Comparison of ENCODE assay signal across 8 mouse cellular contexts in genomic region chr11:84880971-84881370, GRCm38 (mm10). TPM values are rescaled to one million over a fixed set of nuclear protein-coding genes. Genes with fewer than 3 reads are reported as not detected.
DNase-seq lines count a peak whose midpoint lies in the region; ATAC-seq and TF ChIP-seq lines count a peak whose summit lies in the region.

No protein-coding gene starts in this region.

- peak overlapping the region; percentile 90 for H3ac ChIP-seq in C2C12 (ENCODE audit: control insufficient read depth, insufficient read length, low read depth)

- no peaks in the 10 kb centered on the region for H3K27me3 ChIP-seq in heart, embryonic 10.5 days (ENCODE audit: insufficient read depth, poor library complexity, severe bottlenecking)
- no peaks in the 10 kb centered on the region for H3K27me3 ChIP-seq in C2C12 (ENCODE audit: control insufficient read depth, insufficient read depth, insufficient read length)
- H3K27me3 ChIP-seq in forebrain, embryonic 10.5 days (ENCODE audit: poor library complexity, severe bottlenecking): no peaks in the 10 kb centered on the region
- no peaks in the 10 kb centered on the region for H3K27me3 ChIP-seq in liver, embryonic 13.5 days

- H3K4me1 ChIP-seq in heart, embryonic 10.5 days: peaks cover 19% of the 10 kb centered on the region
- peaks cover 33% of the 10 kb centered on the region for H3K4me1 ChIP-seq in forebrain, embryonic 10.5 days
- peaks cover 44% of the 10 kb centered on the region for H3K4me1 ChIP-seq in liver, embryonic 13.5 days (replicated peaks)

- peaks cover 49% of the 10 kb centered on the region for H3K36me3 ChIP-seq in heart, embryonic 10.5 days
- peaks cover 62% of the 10 kb centered on the region for H3K36me3 ChIP-seq in C2C12 (ENCODE audit: control insufficient read depth, insufficient read depth)
- peaks cover 67% of the 10 kb centered on the region for H3K36me3 ChIP-seq in forebrain, embryonic 10.5 days (replicated peaks)
- peaks cover 48% of the 10 kb centered on the region for H3K36me3 ChIP-seq in liver, embryonic 13.5 days

- peaks cover 55% of the 10 kb centered on the region for H3K79me2 ChIP-seq in C2C12 (ENCODE audit: control insufficient read depth, insufficient read depth)

- no peak for TF ChIP-seq CTCF in C2C12 (IDR thresholded peaks at IDR 0.05; ENCODE audit: control insufficient read depth, insufficient read depth, insufficient read length)

- peaks cover 23% of the 10 kb centered on the region for H3K79me3 ChIP-seq in C2C12 (ENCODE audit: low read depth)

- peak overlapping the region; percentile 90 for H3K9ac ChIP-seq in liver, embryonic 13.5 days

- H3K9me3 ChIP-seq in heart, embryonic 10.5 days: no peaks in the 10 kb centered on the region
- no peaks in the 10 kb centered on the region for H3K9me3 ChIP-seq in forebrain, embryonic 10.5 days
- H3K9me3 ChIP-seq in liver, embryonic 13.5 days (replicated peaks): no peaks in the 10 kb centered on the region

- H3K27ac ChIP-seq in heart, embryonic 10.5 days: peak overlapping the region; percentile 97
- peak overlapping the region; percentile 97 for H3K27ac ChIP-seq in forebrain, embryonic 10.5 days
- peak overlapping the region; percentile 91 for H3K27ac ChIP-seq in liver, embryonic 13.5 days

- no peak for DNase-seq in heart, embryonic 10.5 days (ENCODE audit: low spot score)
- no peak for DNase-seq in heart, adult 8-10 months (ENCODE audit: low spot score)
- DNase-seq in forebrain, embryonic 10.5 days (ENCODE audit: extremely low spot score, low spot score): no peak
- DNase-seq in liver, embryonic 13.5 days: no peak
- DNase-seq in frontal cortex, adult 2 months (ENCODE audit: extremely low spot score in 1 of 2, low spot score in 1 of 2): no peak
- no peak for DNase-seq in thymus, postnatal 10 days (ENCODE audit: low spot score in 2 of 2)
- no peak for DNase-seq in right cerebral cortex, postnatal 4 days

- 59% methylated on average over 9 of the region's 9 CpGs for WGBS in heart, embryonic 10.5 days
- 63% methylated on average over 9 of the region's 9 CpGs for WGBS in forebrain, embryonic 10.5 days
- 46% methylated on average over 9 of the region's 9 CpGs for WGBS in liver, embryonic 13.5 days (ENCODE audit: insufficient replicate concordance)

- H3K4me2 ChIP-seq in liver, embryonic 13.5 days: peak overlapping the region; percentile 100

- H3K4me3 ChIP-seq in heart, embryonic 10.5 days: peak overlapping the region; percentile 93
- H3K4me3 ChIP-seq in C2C12 (ENCODE audit: insufficient read depth, poor library complexity, severe bottlenecking): peak overlapping the region; percentile 56
- H3K4me3 ChIP-seq in forebrain, embryonic 10.5 days: peak overlapping the region; percentile 92
- peak overlapping the region; percentile 88 for H3K4me3 ChIP-seq in liver, embryonic 13.5 days (replicated peaks)

- no peak for ATAC-seq in liver, embryonic 13.5 days (ENCODE audit: low read depth)

TF ChIP-seq in C2C12, 6 proteins besides CTCF, POLR2A, EP300 and RAD21:
- TF ChIP-seq MYOG (IDR thresholded peaks at IDR 0.05; ENCODE audit: control insufficient read depth, extremely low read depth, insufficient read length) (no peak), USF1 (IDR thresholded peaks at IDR 0.05; ENCODE audit: low read depth) (no peak)

RNA-seq across cellular contexts. Expression of gene Pigw, which starts 0.9 kb away (rescaled TPM):
- polyA plus RNA-seq in heart, embryonic 10.5 days (2016; fragmentation: Nextera tagmentation; extraction: Ambion mirVana): 2.7 and 2.8 TPM in 2 replicates
- 1 to 10 TPM; 5.8 to 6.7 (median 6.7) TPM for total RNA-seq in heart, adult 8-10 months (2022)
- 3.9 TPM for polyA plus RNA-seq in C2C12 (2012; fragmentation: generic; extraction: Trizol)
- 3.1 and 3.5 TPM in 2 replicates for polyA plus RNA-seq in forebrain, embryonic 10.5 days (2016; fragmentation: Nextera tagmentation; extraction: Ambion mirVana)
- 2.3 and 2.5 TPM in 2 replicates for polyA plus RNA-seq in liver, embryonic 13.5 days (2015; fragmentation: Nextera tagmentation; extraction: Ambion mirVana)
- 4.1 and 4.7 TPM in 2 replicates for polyA plus RNA-seq in frontal cortex, adult 2 months (2012; rRNA removed)

RNA-seq across cellular contexts. Expression of gene Myo19, which starts 1.0 kb away (rescaled TPM):
- 10.1 and 10.6 TPM in 2 replicates for polyA plus RNA-seq in heart, embryonic 10.5 days (2016; fragmentation: Nextera tagmentation; extraction: Ambion mirVana)
- 1 to 10 TPM; 4.4 to 6.2 (median 5.4) TPM for total RNA-seq in heart, adult 8-10 months (2022)
- polyA plus RNA-seq in C2C12 (2012; fragmentation: generic; extraction: Trizol): 13.2 TPM
- 11.0 and 12.3 TPM in 2 replicates for polyA plus RNA-seq in forebrain, embryonic 10.5 days (2016; fragmentation: Nextera tagmentation; extraction: Ambion mirVana)
- polyA plus RNA-seq in liver, embryonic 13.5 days (2015; fragmentation: Nextera tagmentation; extraction: Ambion mirVana): 3.4 and 5.2 TPM in 2 replicates
- polyA plus RNA-seq in frontal cortex, adult 2 months (2012; rRNA removed): 13.4 and 14.7 TPM in 2 replicates

RNA-seq across cellular contexts. Expression of gene Ggnbp2, which starts 10.4 kb away (rescaled TPM):
- polyA plus RNA-seq in heart, embryonic 10.5 days (2016; fragmentation: Nextera tagmentation; extraction: Ambion mirVana): 50.5 and 61.9 TPM in 2 replicates
- 10 to 100 TPM; 46.1 to 53.6 (median 50.1) TPM for total RNA-seq in heart, adult 8-10 months (2022)
- 21.1 TPM for polyA plus RNA-seq in C2C12 (2012; fragmentation: generic; extraction: Trizol)
- polyA plus RNA-seq in forebrain, embryonic 10.5 days (2016; fragmentation: Nextera tagmentation; extraction: Ambion mirVana): 52.3 and 52.4 TPM in 2 replicates
- polyA plus RNA-seq in liver, embryonic 13.5 days (2015; fragmentation: Nextera tagmentation; extraction: Ambion mirVana): 57.8 and 62.1 TPM in 2 replicates
- polyA plus RNA-seq in frontal cortex, adult 2 months (2012; rRNA removed): 109 and 119 TPM in 2 replicates

RNA-seq across cellular contexts. Expression of gene Znhit3, which starts 35.2 kb away (rescaled TPM):
- polyA plus RNA-seq in heart, embryonic 10.5 days (2016; fragmentation: Nextera tagmentation; extraction: Ambion mirVana): 55.1 and 78.2 TPM in 2 replicates
- total RNA-seq in heart, adult 8-10 months (2022): 10 to 100 TPM in 3 of 4 experiments, 1 to 10 TPM in 1; 9.6 to 12.6 (median 12.1) TPM
- polyA plus RNA-seq in C2C12 (2012; fragmentation: generic; extraction: Trizol): 39.2 TPM
- polyA plus RNA-seq in forebrain, embryonic 10.5 days (2016; fragmentation: Nextera tagmentation; extraction: Ambion mirVana): 97.6 and 99.8 TPM in 2 replicates
- 53.5 and 54.9 TPM in 2 replicates for polyA plus RNA-seq in liver, embryonic 13.5 days (2015; fragmentation: Nextera tagmentation; extraction: Ambion mirVana)
- polyA plus RNA-seq in frontal cortex, adult 2 months (2012; rRNA removed): 37.8 and 47.5 TPM in 2 replicates

RNA-seq across cellular contexts. Expression of gene Dhrs11, which starts 52.2 kb away (rescaled TPM):
- 29.3 and 34.3 TPM in 2 replicates for polyA plus RNA-seq in heart, embryonic 10.5 days (2016; fragmentation: Nextera tagmentation; extraction: Ambion mirVana)
- 100 to 1,000 TPM; 104 to 123 (median 113) TPM for total RNA-seq in heart, adult 8-10 months (2022)
- 5.5 TPM for polyA plus RNA-seq in C2C12 (2012; fragmentation: generic; extraction: Trizol)
- 13.4 and 16.9 TPM in 2 replicates for polyA plus RNA-seq in forebrain, embryonic 10.5 days (2016; fragmentation: Nextera tagmentation; extraction: Ambion mirVana)
- polyA plus RNA-seq in liver, embryonic 13.5 days (2015; fragmentation: Nextera tagmentation; extraction: Ambion mirVana): 184 and 190 TPM in 2 replicates
- polyA plus RNA-seq in frontal cortex, adult 2 months (2012; rRNA removed): 12.2 and 12.5 TPM in 2 replicates
